Mouse (Mus musculus) heart, postnatal 4 days (tissue): ENCODE measurements at regions not wholly inside any gene's neighbourhood (a gene's known extent, or its start where the extent isn't known, plus 50 kb on each side); places are given as distances from the start of the nearest gene placed in this dataset.
"Not testable (repeated sequence)": the region's sequence is repeated elsewhere in the genome, so short reads cannot be mapped to it uniquely, and the experiment has no call there.

Source experiments
- DNase-seq: peaks from one replicate; pipeline ENCODE4 v3.0.0; 2021

GRCm38 (mm10) chr3:56980593-56981304 lies 321.0 kb downstream of the Tm4sf1 start:
- DNase-seq, result no peak

GRCm38 (mm10) chr3:56966008-56966407 lies 335.8 kb downstream of the Tm4sf1 start:
- DNase-seq, result no peak

- DNase-seq, result no peak
These were observed 336.3 kb downstream of the Tm4sf1 start for GRCm38 (mm10) chr3:56965444-56965843.

- DNase-seq, result no peak
These were observed 337.6 kb downstream of the Tm4sf1 start for GRCm38 (mm10) chr3:56964156-56964555.

GRCm38 (mm10) chr3:56963251-56963650 lies 338.5 kb downstream of the Tm4sf1 start:
- DNase-seq, result no peak

- DNase-seq, result no peak
These were observed 339.4 kb downstream of the Tm4sf1 start for GRCm38 (mm10) chr3:56962248-56963013.

- no peak for DNase-seq
These were observed 344.8 kb downstream of the Tm4sf1 start for GRCm38 (mm10) chr3:56956978-56957377.

GRCm38 (mm10) chr3:56955799-56956121 lies 346.0 kb downstream of the Tm4sf1 start:
- DNase-seq, result no peak

GRCm38 (mm10) chr3:56955098-56955798 lies 346.5 kb downstream of the Tm4sf1 start:
- DNase-seq, result no peak

- DNase-seq, result not testable (repeated sequence)
These were observed 359.2 kb downstream of the Tm4sf1 start for GRCm38 (mm10) chr3:56942557-56942956.

GRCm38 (mm10) chr3:56928940-56929339 lies 372.8 kb downstream of the Tm4sf1 start:
- DNase-seq, result not testable (repeated sequence)

- DNase-seq, result no peak
These were observed 403.3 kb downstream of the Tm4sf1 start for GRCm38 (mm10) chr3:56898491-56898890.

- no peak for DNase-seq
These were observed 424.7 kb downstream of the Tm4sf1 start for GRCm38 (mm10) chr3:56877062-56877461.

GRCm38 (mm10) chr3:56863591-56863990 lies 438.2 kb downstream of the Tm4sf1 start:
- no peak for DNase-seq

GRCm38 (mm10) chr3:56859841-56860240 lies 441.9 kb downstream of the Tm4sf1 start:
- DNase-seq, result no peak

- DNase-seq, result no peak
These were observed 456.4 kb downstream of the Tm4sf1 start for GRCm38 (mm10) chr3:56845462-56845770.

GRCm38 (mm10) chr3:56844681-56845461 lies 456.9 kb downstream of the Tm4sf1 start:
- DNase-seq, result no peak

GRCm38 (mm10) chr3:56837176-56837575 lies 464.6 kb downstream of the Tm4sf1 start:
- DNase-seq, result no peak

- DNase-seq, result no peak
These were observed 471.3 kb downstream of the Tm4sf1 start for GRCm38 (mm10) chr3:56830315-56831097.

- DNase-seq, result no peak
These were observed 477.6 kb downstream of the Tm4sf1 start for GRCm38 (mm10) chr3:56824157-56824556.

GRCm38 (mm10) chr3:56810548-56811071 lies 491.2 kb downstream of the Tm4sf1 start:
- DNase-seq, result no peak

- no peak for DNase-seq
These were observed 508.7 kb downstream of the Tm4sf1 start for GRCm38 (mm10) chr3:56793054-56793453.
